ENCODE assay signal across 9 mouse cellular contexts in the genomic region with DNA sequence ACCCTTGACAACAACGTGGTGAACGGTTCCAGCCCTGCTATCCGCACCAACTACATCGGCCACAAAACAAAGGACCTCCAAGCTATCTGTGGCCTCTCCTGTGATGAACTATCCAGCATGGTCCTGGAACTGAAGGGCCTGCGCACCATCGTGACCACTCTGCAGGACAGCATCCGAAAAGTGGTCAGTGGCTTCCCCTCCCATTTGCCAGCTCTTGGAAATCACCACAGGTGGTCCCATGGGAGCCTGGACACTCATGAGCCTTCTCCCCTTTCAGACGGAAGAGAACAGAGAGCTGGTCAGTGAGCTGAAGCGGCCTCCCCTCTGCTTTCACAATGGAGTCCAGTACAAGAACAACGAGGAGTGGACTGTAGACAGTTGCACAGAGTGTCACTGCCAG. TPM values are rescaled to one million over a fixed set of nuclear protein-coding genes. Genes with fewer than 3 reads are reported as not detected.
A peak's percentile ranks its signal among the peaks of the same experiment; 100 is the strongest.
DNase-seq lines count a peak whose midpoint lies in the region; ATAC-seq lines count a peak whose summit lies in the region.
"Had no signal": no experiment of that assay in that cellular context is flagged by ENCODE, and none has a peak within 500 bp of the region (broad histone marks: within the 10 kb centered on the region; RNA-seq: fewer than 3 reads in every experiment).

No protein-coding gene starts in this region.

- DNase-seq in kidney, adult 9 months, result no peak
- DNase-seq in embryonic facial prominence, embryonic 11.5 days (ENCODE audit: low spot score), result no peak
- DNase-seq in cerebellum, postnatal 25 days, result no peak
- DNase-seq in cerebellum, postnatal 14 days, result no peak
- DNase-seq: right cerebral cortex, postnatal 25 days had no signal

- peak overlapping the region; percentile 1; the same call in 1 of the 2 replicates for H3K27ac ChIP-seq in kidney, embryonic 16.5 days (ENCODE audit: low read length)
- H3K27ac ChIP-seq in embryonic facial prominence, embryonic 11.5 days (replicated peaks; ENCODE audit: low read depth, low read length), result no peak overlapping the region
- no peak overlapping the region for H3K27ac ChIP-seq in forebrain, embryonic 13.5 days
- H3K27ac ChIP-seq in limb, embryonic 15.5 days, result no peak overlapping the region
- H3K27ac ChIP-seq: left cerebral cortex, adult 2 months had no signal

- peak overlapping the region; percentile 51 for H3K9ac ChIP-seq in kidney, embryonic 16.5 days (replicated peaks; ENCODE audit: low read length)
- H3K9ac ChIP-seq in embryonic facial prominence, embryonic 11.5 days (replicated peaks; ENCODE audit: low read length), result no peak overlapping the region
- no peak overlapping the region for H3K9ac ChIP-seq in forebrain, embryonic 13.5 days
- no peak overlapping the region for H3K9ac ChIP-seq in limb, embryonic 15.5 days

- 69% methylated on average over 10 of the region's 10 CpGs for WGBS in kidney, embryonic 16.5 days
- WGBS in embryonic facial prominence, embryonic 11.5 days, result 73% methylated on average over 10 of the region's 10 CpGs
- 74% methylated on average over 10 of the region's 10 CpGs for WGBS in forebrain, embryonic 13.5 days
- WGBS in limb, embryonic 15.5 days, result 68% methylated on average over 10 of the region's 10 CpGs

- peaks cover 52% of the 10 kb centered on the region for H3K4me1 ChIP-seq in kidney, embryonic 16.5 days (ENCODE audit: insufficient read depth, low read length)
- H3K4me1 ChIP-seq in embryonic facial prominence, embryonic 11.5 days (ENCODE audit: control insufficient read depth, insufficient read depth, low read length), result peaks cover 2% of the 10 kb centered on the region; the same call in 1 of the 2 replicates
- peaks cover 25% of the 10 kb centered on the region for H3K4me1 ChIP-seq in forebrain, embryonic 13.5 days
- H3K4me1 ChIP-seq in limb, embryonic 15.5 days, result peaks cover 57% of the 10 kb centered on the region

- no peaks in the 10 kb centered on the region; the same call in 1 of the 2 replicates for H3K27me3 ChIP-seq in kidney, embryonic 16.5 days (ENCODE audit: insufficient read depth, low read length)
- no peaks in the 10 kb centered on the region for H3K27me3 ChIP-seq in embryonic facial prominence, embryonic 11.5 days (ENCODE audit: control insufficient read depth, insufficient read depth, low read length)
- peaks cover 10% of the 10 kb centered on the region for H3K27me3 ChIP-seq in forebrain, embryonic 13.5 days
- no peaks in the 10 kb centered on the region for H3K27me3 ChIP-seq in limb, embryonic 15.5 days

- H3K4me2 ChIP-seq in kidney, embryonic 16.5 days (replicated peaks; ENCODE audit: low read depth, low read length), result peak overlapping the region; percentile 96
- H3K4me2 ChIP-seq in embryonic facial prominence, embryonic 11.5 days (ENCODE audit: low read depth, low read length), result peak overlapping the region; percentile 20
- H3K4me2 ChIP-seq in forebrain, embryonic 13.5 days, result peak overlapping the region; percentile 91
- peak overlapping the region; percentile 71 for H3K4me2 ChIP-seq in limb, embryonic 15.5 days

- no peak for ATAC-seq in kidney, embryonic 16.5 days (ENCODE audit: low FRiP score, low TSS enrichment)
- no peak for ATAC-seq in embryonic facial prominence, embryonic 11.5 days (replicated peaks; ENCODE audit: insufficient number of reproducible peaks, low FRiP score, low TSS enrichment, low read depth)
- no peak for ATAC-seq in forebrain, embryonic 13.5 days
- ATAC-seq in limb, embryonic 15.5 days (ENCODE audit: insufficient number of reproducible peaks, low FRiP score, low TSS enrichment, low read depth), result no peak

- H3K9me3 ChIP-seq in kidney, embryonic 16.5 days (ENCODE audit: low read length), result no peaks in the 10 kb centered on the region
- H3K9me3 ChIP-seq in embryonic facial prominence, embryonic 11.5 days (replicated peaks; ENCODE audit: control insufficient read depth, low read length), result no peaks in the 10 kb centered on the region
- no peaks in the 10 kb centered on the region for H3K9me3 ChIP-seq in forebrain, embryonic 13.5 days (replicated peaks)
- no peaks in the 10 kb centered on the region for H3K9me3 ChIP-seq in limb, embryonic 15.5 days

- H3K36me3 ChIP-seq in kidney, embryonic 16.5 days (ENCODE audit: insufficient read depth, low read length), result peaks cover 41% of the 10 kb centered on the region
- no peaks in the 10 kb centered on the region; the same call in 1 of the 2 replicates for H3K36me3 ChIP-seq in embryonic facial prominence, embryonic 11.5 days (replicated peaks; ENCODE audit: control insufficient read depth, insufficient read depth, low read depth, low read length)
- peaks cover 10% of the 10 kb centered on the region for H3K36me3 ChIP-seq in forebrain, embryonic 13.5 days (ENCODE audit: poor library complexity, severe bottlenecking)
- H3K36me3 ChIP-seq in limb, embryonic 15.5 days, result peaks cover 43% of the 10 kb centered on the region

- H3K4me3 ChIP-seq in kidney, embryonic 16.5 days (ENCODE audit: low read length), result peak overlapping the region; percentile 72
- H3K4me3 ChIP-seq in embryonic facial prominence, embryonic 11.5 days (ENCODE audit: low read depth, low read length), result peak overlapping the region; percentile 11; the same call in 1 of the 2 replicates
- H3K4me3 ChIP-seq in forebrain, embryonic 13.5 days, result no peak overlapping the region
- H3K4me3 ChIP-seq in limb, embryonic 15.5 days, result peak overlapping the region; percentile 67
- H3K4me3 ChIP-seq: left cerebral cortex, adult 2 months had no signal

RNA-seq across cellular contexts. Expression of a gene that starts 3.0 kb away (rescaled TPM):
- 50.9 and 54.6 TPM in 2 replicates for polyA plus RNA-seq in kidney, embryonic 16.5 days (2015; fragmentation: Nextera tagmentation; extraction: Ambion mirVana)
- polyA plus RNA-seq in embryonic facial prominence, embryonic 11.5 days (2014; fragmentation: Nextera tagmentation; extraction: Ambion mirVana), result 49.7 and 50.7 TPM in 2 replicates
- 5.9 and 9.2 TPM in 2 replicates for polyA plus RNA-seq in forebrain, embryonic 13.5 days (2015; fragmentation: Nextera tagmentation; extraction: Ambion mirVana)
- polyA plus RNA-seq in limb, embryonic 15.5 days (2015; fragmentation: Nextera tagmentation; extraction: Ambion mirVana), result 79.4 and 97.2 TPM in 2 replicates

Comparison
In these comparisons a context has a peak if more than half of its experiments do, and no peak if none do; other contexts are left out.
1. H3K4me2 ChIP-seq: peak in every context shown above with its lines; median percentile 96 in kidney, embryonic 16.5 days; 91 in forebrain, embryonic 13.5 days; 71 in limb, embryonic 15.5 days; 20 in embryonic facial prominence, embryonic 11.5 days.